Mouse (Mus musculus) embryonic facial prominence, embryonic 13.5 days (tissue): ENCODE data around the gene Ndufb6. TPM values are rescaled to one million over a fixed set of nuclear protein-coding genes. Genes with fewer than 3 reads are reported as not detected.

Source experiments
- ATAC-seq: fragments of 200-750 bp; cut with Nextera tagmentation; 2 replicates; pipeline ENCODE4 v1.8.0; 2017; ENCODE audit warnings: low read depth; ENCODE audit not compliant: insufficient number of reproducible peaks, insufficient read depth, low FRiP score, low TSS enrichment
- H3K27ac ChIP-seq: fragments of 300-500 bp; sonication (generic); 2 replicates; pipeline ENCODE4 v1.5.1; 2015; ENCODE audit warnings: moderate library complexity, mild to moderate bottlenecking, inconsistent platforms
- H3K27me3 ChIP-seq: fragments of 300-500 bp; sonication (generic); 2 replicates; pipeline ENCODE4 v1.6.1; 2015; ENCODE audit warnings: mild to moderate bottlenecking, inconsistent platforms
- H3K36me3 ChIP-seq: fragments of 300-500 bp; sonication (generic); 2 replicates; pipeline ENCODE4 v1.6.1; 2015; ENCODE audit warnings: mild to moderate bottlenecking, inconsistent platforms
- H3K4me1 ChIP-seq: fragments of 300-500 bp; sonication (generic); 2 replicates; pipeline ENCODE4 v1.6.1; 2015; ENCODE audit warnings: inconsistent platforms
- H3K4me2 ChIP-seq: fragments of 300-500 bp; sonication (generic); 2 replicates; pipeline ENCODE4 v1.6.1; 2015; ENCODE audit warnings: moderate library complexity, mild to moderate bottlenecking, inconsistent platforms
- H3K4me3 ChIP-seq: fragments of 300-500 bp; sonication (generic); 2 replicates; pipeline ENCODE4 v1.5.1; 2015; ENCODE audit warnings: mild to moderate bottlenecking, inconsistent platforms
- H3K9ac ChIP-seq: fragments of 300-500 bp; sonication (generic); 2 replicates; pipeline ENCODE4 v1.6.1; 2015; ENCODE audit warnings: mild to moderate bottlenecking, inconsistent platforms
- H3K9me3 ChIP-seq: fragments of 300-500 bp; sonication (generic); 2 replicates; pipeline ENCODE4 v1.6.1; 2016; ENCODE audit warnings: inconsistent platforms
- WGBS: fragments of 180-500 bp; shearing (Covaris S2); methylation state at CpG from one replicate; pipeline ENCODE4 v1.1.7; 2015; ENCODE audit warnings: mixed read lengths; 5-methylcytosine and 5-hydroxymethylcytosine counted together
- polyA plus RNA-seq: library from polyadenylated mRNA; unstranded; fragments of >200 nt; fragmentation: Nextera tagmentation; extraction: Ambion mirVana; gene quantifications from 2 replicates; pipeline ENCODE4 v1.2.1, GENCODE M21; 2015

The Ndufb6 gene
- polyA plus RNA-seq, 1 experiment from 2014 or later, result 307 TPM

GRCm38 (mm10) chr4:40229723-40230122, 49.5 kb downstream of the Ndufb6 start:
- Histone ChIP-seq H3K4me3 (no peak overlapping the region), H3K4me2 (no peak overlapping the region), H3K9me3 (no peaks in the 10 kb centered on the region), H3K9ac (no peak overlapping the region), H3K27ac (no peak overlapping the region), H3K4me1 (no peaks in the 10 kb centered on the region), H3K27me3 (no peaks in the 10 kb centered on the region), H3K36me3 (no peaks in the 10 kb centered on the region)
- ATAC-seq, result no peak
- WGBS, result 91% methylated on average over 6 of the region's 6 CpGs

- H3K27me3 ChIP-seq, result no peaks in the 10 kb centered on the region
- H3K4me2 ChIP-seq, result no peak overlapping the region
- no peaks in the 10 kb centered on the region for H3K4me1 ChIP-seq
- H3K36me3 ChIP-seq, result no peaks in the 10 kb centered on the region; the same call in 1 of the 2 replicates
- H3K27ac ChIP-seq, result no peak overlapping the region
- 90% methylated on average over 7 of the region's 7 CpGs for WGBS
- H3K4me3 ChIP-seq, result no peak overlapping the region
- no peak overlapping the region for H3K9ac ChIP-seq
- no peaks in the 10 kb centered on the region for H3K9me3 ChIP-seq
- ATAC-seq, result no peak
Observed at GRCm38 (mm10) chr4:40227886-40228285, 51.3 kb downstream of the Ndufb6 start.

GRCm38 (mm10) chr4:40227131-40227530, 52.1 kb downstream of the Ndufb6 start:
- Histone ChIP-seq H3K36me3 (no peaks in the 10 kb centered on the region; the same call in 1 of the 2 replicates), H3K4me1 (no peaks in the 10 kb centered on the region), H3K4me3 (no peak overlapping the region), H3K9ac (no peak overlapping the region), H3K27me3 (no peaks in the 10 kb centered on the region), H3K9me3 (no peaks in the 10 kb centered on the region), H3K4me2 (no peak overlapping the region), H3K27ac (no peak overlapping the region)
- WGBS, result 89% methylated on average over 11 of the region's 11 CpGs
- no peak for ATAC-seq

- ATAC-seq, result no peak
- Histone ChIP-seq H3K4me1 (no peaks in the 10 kb centered on the region), H3K4me2 (no peak overlapping the region), H3K27me3 (peaks cover 7% of the 10 kb centered on the region; the same call in 1 of the 2 replicates), H3K27ac (no peak overlapping the region), H3K9ac (no peak overlapping the region), H3K36me3 (no peaks in the 10 kb centered on the region; the same call in 1 of the 2 replicates), H3K9me3 (no peaks in the 10 kb centered on the region), H3K4me3 (no peak overlapping the region)
- WGBS, result 55% methylated on average over 5 of the region's 5 CpGs
Observed at GRCm38 (mm10) chr4:40226095-40226494, 53.1 kb downstream of the Ndufb6 start.

GRCm38 (mm10) chr4:40221876-40222585, 57.2 kb downstream of the Ndufb6 start:
- no peak overlapping the region for H3K27ac ChIP-seq
- ATAC-seq, result no peak

GRCm38 (mm10) chr4:40221004-40221760, 58.0 kb downstream of the Ndufb6 start:
- no peak overlapping the region for H3K9ac ChIP-seq
- WGBS, result 40% methylated on average over 14 of the region's 14 CpGs
- no peak overlapping the region for H3K4me3 ChIP-seq
- H3K4me2 ChIP-seq, result no peak overlapping the region
- peaks cover 14% of the 10 kb centered on the region; the same call in 1 of the 2 replicates for H3K27me3 ChIP-seq
- H3K4me1 ChIP-seq, result no peaks in the 10 kb centered on the region
- H3K9me3 ChIP-seq, result no peaks in the 10 kb centered on the region
- no peaks in the 10 kb centered on the region; the same call in 1 of the 2 replicates for H3K36me3 ChIP-seq
- H3K27ac ChIP-seq, result no peak overlapping the region
- no peak for ATAC-seq

More at GRCm38 (mm10) chr4:40221876-40222585, 57.2 kb downstream of the Ndufb6 start:
- no peaks in the 10 kb centered on the region; the same call in 1 of the 2 replicates for H3K36me3 ChIP-seq
- peaks cover 14% of the 10 kb centered on the region; the same call in 1 of the 2 replicates for H3K27me3 ChIP-seq
- H3K9me3 ChIP-seq, result no peaks in the 10 kb centered on the region
- WGBS, result 52% methylated on average over 21 of the region's 21 CpGs
- no peak overlapping the region for H3K9ac ChIP-seq
- H3K4me3 ChIP-seq, result no peak overlapping the region
- H3K4me1 ChIP-seq, result no peaks in the 10 kb centered on the region
- no peak overlapping the region for H3K4me2 ChIP-seq

Other genes starting within 250 kb of the Ndufb6 start
- gene Aco1, start 136.3 kb downstream of the Ndufb6 start, polyA plus RNA-seq, result 46.3 and 46.5 TPM in 2 replicates
- gene Ddx58, start 39.6 kb downstream of the Ndufb6 start, polyA plus RNA-seq, result 8.2 and 11.1 TPM in 2 replicates
- 35.9 and 49.5 TPM in 2 replicates for gene Smim27, start 9.8 kb downstream of the Ndufb6 start, polyA plus RNA-seq
- 48.3 and 50.7 TPM in 2 replicates for gene Topors, start 9.6 kb downstream of the Ndufb6 start, polyA plus RNA-seq
- gene Tmem215, start 192.8 kb upstream of the Ndufb6 start, polyA plus RNA-seq, result 0.44 and 0.59 TPM in 2 replicates